Mouse (Mus musculus) CH12.LX (cell line): Measurements from ENCODE around the gene Fgf14.

Experiments
- CTCF ChIP-seq, 2 experiments: IDR thresholded peaks in 1 of 2; conservative IDR thresholded peaks in 1 of 2; 2 replicates each; pipeline ENCODE4 v1.5.1; 2011 to 2012; ENCODE audit warnings: low read depth in 2 of 2, low read length in 2 of 2, improper control_type of control experiment in 1 of 2, inconsistent platforms in 1 of 2, mild to moderate bottlenecking in 1 of 2, moderate library complexity in 1 of 2
- E2F4 ChIP-seq: IDR thresholded peaks from 2 replicates; pipeline ENCODE4 v1.6.1; 2011; ENCODE audit warnings: low read depth, low read length, improper control_type of control experiment; ENCODE audit not compliant: insufficient replicate concordance
- KAT2A ChIP-seq: IDR thresholded peaks from 2 replicates; pipeline ENCODE4 v1.6.1; 2012; ENCODE audit warnings: low read length, improper control_type of control experiment, inconsistent platforms; ENCODE audit not compliant: insufficient replicate concordance
- ZC3H11A ChIP-seq: IDR thresholded peaks from 2 replicates; pipeline ENCODE4 v1.6.1; 2012; ENCODE audit warnings: low read depth, mild to moderate bottlenecking, inconsistent platforms, low read length, improper control_type of control experiment
- ZKSCAN1 ChIP-seq: IDR thresholded peaks from 2 replicates; pipeline ENCODE4 v1.6.1; 2012; ENCODE audit warnings: low read depth, inconsistent platforms, low read length, improper control_type of control experiment, borderline replicate concordance
- ZNF384 ChIP-seq: IDR thresholded peaks from 2 replicates; pipeline ENCODE4 v1.6.1; 2012; ENCODE audit warnings: low read depth, low read length, improper control_type of control experiment, inconsistent platforms

GRCm38 (mm10) chr14:124040651-124041050 lies 636.3 kb downstream of the Fgf14 start:
- TF ChIP-seq ZKSCAN1 (no peak), E2F4 (no peak), ZC3H11A (no peak), CTCF (conservative IDR thresholded peaks at IDR 0.05 in 1 of 2, IDR thresholded peaks at IDR 0.05 in 1 of 2; ENCODE audit: low read depth in 2 of 2, low read length in 2 of 2) (no peak), ZNF384 (no peak), KAT2A (no peak)
